Mouse (Mus musculus) right cerebral cortex, adult 2 months (tissue): ENCODE measurements around the gene F11r.

Source experiments
- DNase-seq, 2 experiments: peaks; one replicate each; pipeline ENCODE4 v3.0.0; 2021 to 2022; ENCODE audit warnings: low spot score in 2 of 2

The F11r gene

DNA sequence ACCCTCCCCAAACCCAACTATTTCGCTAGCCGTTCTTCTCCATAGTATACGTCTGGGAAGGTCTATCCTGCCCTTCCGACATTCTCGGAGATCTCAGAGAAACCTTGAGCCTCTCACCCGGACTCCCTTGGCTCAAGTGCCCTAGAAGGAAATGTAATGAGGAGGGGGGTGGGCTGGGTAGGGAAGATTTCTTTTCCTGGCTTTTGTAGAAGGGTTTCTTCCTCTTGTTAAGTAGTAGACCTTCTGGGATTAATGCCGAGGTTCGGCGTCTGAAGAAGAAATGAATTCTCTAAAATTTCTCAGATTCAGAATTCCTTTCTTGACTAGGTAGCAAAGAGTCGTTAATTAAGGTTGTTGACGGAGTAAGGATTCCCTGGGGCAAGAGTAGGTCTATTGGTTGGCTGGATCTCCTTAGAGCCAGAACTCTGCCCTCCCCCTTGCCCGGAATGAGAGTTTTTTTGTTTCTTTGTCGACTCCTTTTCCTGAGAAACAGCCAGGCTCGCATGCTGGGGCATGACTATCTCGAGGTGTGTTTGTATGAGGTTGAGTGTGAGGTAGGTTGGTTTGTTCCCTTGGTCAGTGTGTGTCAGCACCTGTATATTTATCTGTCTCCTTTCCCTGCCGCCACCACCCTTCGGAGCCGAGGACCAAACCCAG is 807 bp downstream of the F11r start:
- no peak for DNase-seq

DNA sequence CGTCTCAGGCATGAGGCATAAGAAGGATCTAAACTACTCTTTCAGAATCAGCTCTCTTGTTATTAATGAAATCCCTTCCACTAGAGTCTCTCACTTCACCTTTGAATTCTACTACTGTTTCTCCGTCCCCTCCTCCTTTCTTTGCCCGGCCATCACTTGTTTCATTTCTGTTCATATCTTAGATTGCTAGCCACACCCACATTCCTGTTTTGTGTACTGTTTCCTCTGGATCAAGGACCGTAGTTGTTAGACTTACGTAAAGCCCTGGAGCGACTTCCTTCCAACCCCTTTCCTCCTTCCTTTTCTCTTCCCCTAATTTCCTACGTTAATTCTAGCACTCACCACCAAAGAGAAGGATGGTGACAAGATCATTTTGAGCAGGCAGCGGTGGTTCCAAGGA is 1.7 kb downstream of the F11r start:
- no peak for DNase-seq

DNA sequence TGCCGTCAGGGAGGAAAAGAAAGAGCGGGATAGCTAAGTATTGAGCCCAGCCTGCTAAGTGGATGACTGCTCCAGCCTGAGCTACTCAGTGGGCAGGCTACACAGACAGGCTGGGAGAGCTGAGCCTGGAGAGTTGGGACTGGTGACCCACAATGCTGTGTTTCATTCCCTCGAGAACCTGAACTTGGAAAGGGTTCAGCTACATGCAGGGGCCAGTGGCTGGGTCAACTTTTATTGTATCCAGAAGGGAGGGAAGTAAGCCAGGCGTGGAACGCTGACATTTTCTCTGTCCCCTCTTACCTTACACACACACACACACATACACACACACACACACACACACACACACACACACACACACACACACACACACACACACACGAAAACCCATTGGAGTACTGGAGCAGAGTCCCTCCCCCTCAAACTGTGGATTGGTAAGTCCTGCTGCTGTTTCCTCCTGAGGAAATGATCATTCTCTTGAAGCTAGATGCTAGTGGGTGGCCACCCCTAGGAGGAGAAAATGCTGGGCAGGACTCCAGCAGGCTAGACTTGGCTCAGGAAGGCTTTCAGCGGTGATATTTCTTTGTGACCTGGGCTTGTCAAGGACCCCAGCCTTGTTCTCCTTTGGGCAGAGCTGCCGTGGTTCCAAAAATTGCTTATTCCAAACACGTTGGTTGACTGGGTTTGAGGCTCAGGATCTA is 2.8 kb downstream of the F11r start:
- peak in 1 of 2 experiments; percentile 17 for DNase-seq

- DNase-seq: no peak
Observed at GRCm38 (mm10) chr1:171441466-171442412, 4.4 kb downstream of the F11r start.

DNA sequence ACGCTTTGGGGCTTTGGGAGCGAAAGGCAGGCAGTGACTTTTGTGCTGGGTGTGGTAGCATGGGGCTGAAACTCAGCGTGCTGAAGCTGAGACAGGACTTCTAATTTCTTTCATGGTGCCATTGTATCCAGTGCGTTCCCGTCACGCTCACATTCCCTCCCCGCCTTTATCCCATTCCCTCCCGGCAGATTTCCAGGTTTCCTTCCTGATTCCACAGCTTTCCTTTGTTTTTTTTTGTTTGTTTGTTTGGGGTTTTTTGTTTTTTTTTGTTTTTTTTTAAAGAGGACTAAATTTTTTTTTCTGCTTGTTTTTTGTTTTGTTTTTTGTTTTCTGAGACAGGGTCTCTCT is 5.1 kb downstream of the F11r start:
- DNase-seq: no peak

- DNase-seq: no peak
Observed at GRCm38 (mm10) chr1:171445050-171445449, 7.7 kb downstream of the F11r start.

- no peak for DNase-seq
Observed at GRCm38 (mm10) chr1:171446854-171447253, 9.5 kb downstream of the F11r start.

- no peak for DNase-seq
Observed at GRCm38 (mm10) chr1:171447692-171448091, 10.4 kb downstream of the F11r start.

DNA sequence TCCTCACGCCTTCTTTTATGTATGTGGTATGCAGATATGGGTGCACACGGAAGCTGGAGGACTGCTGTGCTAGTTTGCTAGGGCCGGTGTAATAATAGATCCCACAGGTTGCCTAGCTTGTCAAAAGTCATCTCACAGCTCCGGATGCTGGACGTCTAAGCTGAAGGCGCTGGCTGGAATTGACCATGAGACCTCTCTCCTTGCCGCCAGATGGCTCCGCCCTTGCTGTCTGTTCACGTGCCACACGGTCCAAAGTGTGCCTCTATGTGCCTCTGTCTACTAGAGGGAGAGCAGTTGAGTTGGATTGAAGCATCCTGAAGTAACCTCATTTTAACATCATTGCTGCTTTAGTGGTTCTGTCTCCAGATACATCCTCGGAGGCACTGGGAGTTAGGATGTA is 12.7 kb downstream of the F11r start:
- DNase-seq: no peak

- no peak for DNase-seq
Observed at GRCm38 (mm10) chr1:171451001-171451400, 13.7 kb downstream of the F11r start.

- DNase-seq: no peak
Observed at GRCm38 (mm10) chr1:171452522-171452921, 15.2 kb downstream of the F11r start.

GRCm38 (mm10) chr1:171452923-171453322 is 15.6 kb downstream of the F11r start:
- no peak for DNase-seq

DNA sequence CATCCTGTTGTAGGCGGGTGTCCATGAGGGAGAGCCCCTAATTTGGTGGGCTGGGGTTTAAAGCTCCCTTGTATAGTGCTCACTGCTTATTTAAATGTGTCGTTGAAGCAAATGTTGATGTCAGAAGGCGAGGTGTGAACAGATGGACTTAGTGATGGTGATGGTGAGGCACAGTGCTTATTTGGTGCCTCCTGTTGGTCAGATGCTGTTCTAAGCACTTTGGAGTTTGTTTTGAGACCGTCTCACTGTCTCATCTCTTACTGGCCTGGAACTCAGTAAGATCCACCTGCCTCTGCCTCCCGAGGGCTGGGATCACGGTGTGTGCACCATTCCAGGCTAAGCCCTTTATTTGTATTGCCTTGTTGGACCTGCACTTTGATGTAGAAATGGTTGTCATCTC is 17.6 kb downstream of the F11r start:
- DNase-seq: no peak

DNA sequence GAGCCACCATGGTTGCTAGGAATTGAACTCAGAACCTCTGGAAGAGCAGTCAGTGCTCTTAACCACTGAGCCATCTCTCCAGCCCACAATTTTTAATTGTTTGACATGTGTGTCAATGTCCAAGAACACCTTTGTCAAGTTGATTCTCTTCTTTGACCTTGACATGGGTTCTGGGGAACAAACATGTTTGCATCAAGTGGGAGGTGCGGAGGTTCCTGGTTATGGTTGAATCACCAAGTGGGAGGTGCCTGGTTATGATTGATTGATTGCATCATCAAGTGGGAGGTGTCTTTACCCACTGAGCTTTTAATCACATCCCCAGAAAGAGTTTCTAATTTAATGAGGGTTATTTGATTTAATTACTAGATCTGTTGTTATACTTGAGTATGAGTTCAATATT is 20.2 kb downstream of the F11r start:
- DNase-seq: no peak

- no peak for DNase-seq
Observed at GRCm38 (mm10) chr1:171459791-171460190, 22.5 kb downstream of the F11r start.

DNA sequence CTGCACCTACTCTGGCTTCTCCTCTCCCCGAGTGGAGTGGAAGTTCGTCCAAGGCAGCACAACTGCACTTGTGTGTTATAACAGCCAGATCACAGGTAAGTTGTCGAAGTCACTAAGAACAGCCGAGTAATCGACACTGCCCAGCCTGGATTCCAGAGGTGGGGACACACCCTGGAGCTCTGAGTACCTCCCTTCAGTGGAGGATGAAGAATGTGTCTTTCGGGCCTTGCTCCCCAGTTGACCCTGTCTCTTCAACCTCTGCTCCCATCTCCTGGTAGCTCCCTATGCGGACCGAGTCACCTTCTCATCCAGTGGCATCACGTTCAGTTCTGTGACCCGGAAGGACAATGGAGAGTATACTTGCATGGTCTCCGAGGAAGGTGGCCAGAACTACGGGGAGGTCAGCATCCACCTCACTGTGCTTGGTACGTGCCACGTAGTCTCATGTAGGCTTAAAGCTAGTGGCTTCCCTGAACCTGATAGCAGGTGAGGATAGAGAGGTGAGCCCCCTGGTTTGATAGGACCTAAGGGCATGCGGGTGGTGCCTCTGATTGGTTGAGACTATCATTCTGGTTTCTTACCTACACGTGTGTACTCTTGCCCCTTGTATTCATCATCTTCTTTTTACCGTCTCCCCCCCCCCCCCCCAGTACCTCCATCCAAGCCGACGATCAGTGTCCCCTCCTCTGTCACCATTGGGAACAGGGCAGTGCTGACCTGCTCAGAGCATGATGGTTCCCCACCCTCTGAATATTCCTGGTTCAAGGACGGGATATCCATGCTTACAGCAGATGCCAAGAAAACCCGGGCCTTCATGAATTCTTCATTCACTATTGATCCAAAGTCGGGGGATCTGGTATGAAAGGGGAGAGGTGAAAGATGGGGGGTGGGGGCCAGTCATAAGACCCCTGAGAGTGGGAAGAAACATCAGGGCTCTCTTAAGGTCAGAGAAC is 23.5 kb downstream of the F11r start:
- no peak for DNase-seq

DNA sequence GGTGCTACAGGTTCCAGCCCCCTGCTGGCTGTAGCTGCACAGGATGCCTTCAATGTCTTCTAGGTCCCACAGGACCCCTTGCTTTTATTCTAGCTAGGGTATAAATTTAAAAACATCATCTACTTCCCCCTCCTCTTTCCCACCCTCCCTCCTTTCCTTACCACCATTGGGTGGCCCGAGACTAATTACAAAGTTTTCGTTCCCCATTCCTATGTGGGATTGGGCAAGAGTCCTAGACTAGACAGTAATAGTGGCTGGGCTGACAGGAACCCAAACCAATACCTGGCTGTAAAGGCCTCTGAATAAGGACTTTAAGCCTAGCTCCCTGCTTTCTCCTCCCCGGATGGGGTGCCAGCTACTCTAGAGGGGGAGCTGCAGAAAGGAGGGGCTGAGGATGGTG is 25.8 kb downstream of the F11r start:
- no peak for DNase-seq

DNA sequence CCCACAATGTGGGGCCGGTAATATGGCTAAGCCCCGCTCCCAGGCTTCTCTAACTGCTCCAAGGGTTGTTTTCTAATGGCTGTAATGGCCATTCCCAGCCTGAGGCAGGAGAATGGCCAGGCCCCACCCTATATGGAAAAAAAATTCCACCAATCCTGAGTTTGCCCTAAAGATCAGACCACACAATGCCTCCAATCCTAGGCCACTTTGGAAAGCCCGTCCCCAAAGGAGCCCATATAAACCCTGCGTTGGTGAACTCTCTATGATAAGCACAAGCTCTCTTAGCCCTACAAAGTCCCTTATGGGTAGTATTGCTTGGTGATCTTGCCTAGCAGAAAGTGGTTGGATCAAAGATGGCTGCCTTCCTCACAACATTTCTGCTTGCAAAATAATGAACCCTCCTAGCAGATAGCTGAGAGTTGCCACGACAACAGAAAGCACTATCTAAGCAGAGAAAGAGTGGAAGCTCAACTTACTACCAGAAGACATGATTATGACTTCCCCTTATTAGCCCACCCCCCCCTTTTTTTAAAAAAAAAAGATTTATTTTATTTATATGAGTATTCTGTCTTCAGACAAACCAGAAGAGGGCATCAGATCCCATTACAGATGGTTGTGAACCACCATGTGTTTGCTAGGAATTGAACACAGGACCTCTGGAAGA is 28.5 kb downstream of the F11r start:
- no peak for DNase-seq

- no peak for DNase-seq
Observed at GRCm38 (mm10) chr1:171466565-171466964, 29.2 kb downstream of the F11r start.

GRCm38 (mm10) chr1:171469678-171470077 is 32.3 kb downstream of the F11r start:
- no peak for DNase-seq

DNA sequence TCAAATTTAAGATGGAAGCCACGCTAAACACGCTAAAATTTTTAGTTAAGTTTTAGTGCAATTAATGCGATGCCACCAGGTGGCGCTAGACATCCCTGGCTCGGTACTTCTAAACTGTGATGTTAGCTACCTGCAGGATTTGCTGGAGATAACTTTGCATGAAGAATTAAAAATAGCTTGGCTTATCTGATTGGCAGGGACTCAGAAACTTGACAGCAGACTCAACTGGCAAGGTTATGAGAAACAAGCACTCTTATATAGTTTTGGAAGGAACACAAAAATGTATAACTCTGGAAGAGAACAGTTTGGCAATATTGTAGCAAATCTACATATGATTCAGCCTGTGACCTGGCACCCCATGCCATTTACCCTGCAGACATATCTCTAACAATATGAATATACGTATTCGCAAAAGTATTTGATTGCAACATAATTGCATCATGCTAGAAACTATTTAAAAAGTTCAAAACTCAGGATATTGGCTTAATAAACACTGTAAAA is 33.1 kb downstream of the F11r start:
- DNase-seq: peak; percentile 69 to 70
